Mouse (Mus musculus) midbrain, embryonic 14.5 days (tissue): Measurements from ENCODE around the gene Gm17087. TPM values are rescaled to one million over a fixed set of nuclear protein-coding genes. Genes with fewer than 3 reads are reported as not detected.

Source experiments
- ATAC-seq: fragments of 200-750 bp; cut with Nextera tagmentation; 2 replicates; pipeline ENCODE4 v1.8.0; 2017; ENCODE audit warnings: moderate number of reproducible peaks, moderate library complexity; ENCODE audit not compliant: low FRiP score, low TSS enrichment
- DNase-seq: peaks from one replicate; pipeline ENCODE4 v3.0.0-alpha.2; 2015
- H3K27ac ChIP-seq: fragments of 300-500 bp; sonication (generic); replicated peaks from 2 replicates; pipeline ENCODE4 v1.5.1; 2014; ENCODE audit warnings: mild to moderate bottlenecking, low read depth, low read length, moderate library complexity
- H3K27me3 ChIP-seq: fragments of 300-500 bp; sonication (generic); 2 replicates; pipeline ENCODE4 v1.6.1; 2014; ENCODE audit warnings: low read length, control low read depth, mixed read lengths; ENCODE audit not compliant: control insufficient read depth, insufficient read depth
- H3K36me3 ChIP-seq: fragments of 300-500 bp; sonication (generic); 2 replicates; pipeline ENCODE4 v1.6.1; 2014; ENCODE audit warnings: low read length, control low read depth; ENCODE audit not compliant: control insufficient read depth, insufficient read depth
- H3K4me1 ChIP-seq: fragments of 300-500 bp; sonication (generic); 2 replicates; pipeline ENCODE4 v1.6.1; 2014; ENCODE audit warnings: mild to moderate bottlenecking, antibody characterized with exemption, low read length, control low read depth; ENCODE audit not compliant: control insufficient read depth, insufficient read depth
- H3K4me2 ChIP-seq: fragments of 300-500 bp; sonication (generic); 2 replicates; pipeline ENCODE4 v1.6.1; 2014; ENCODE audit warnings: mild to moderate bottlenecking, low read length, moderate library complexity
- H3K4me3 ChIP-seq: fragments of 300-500 bp; sonication (generic); replicated peaks from 2 replicates; pipeline ENCODE4 v1.5.1; 2014; ENCODE audit warnings: low read depth, low read length
- H3K9ac ChIP-seq: fragments of 300-500 bp; sonication (generic); replicated peaks from 2 replicates; pipeline ENCODE4 v1.6.1; 2014; ENCODE audit warnings: mild to moderate bottlenecking, low read length, moderate library complexity
- H3K9me3 ChIP-seq: fragments of 300-500 bp; sonication (generic); 2 replicates; pipeline ENCODE4 v1.6.1; 2016; ENCODE audit warnings: low read length, control low read depth, mixed read lengths; ENCODE audit not compliant: control insufficient read depth
- WGBS: fragments of 180-500 bp; shearing (Covaris S2); extraction: QIAGEN DNeasy Blood & Tissue Kit; methylation state at CpG from one replicate; pipeline ENCODE4 v1.1.7; 2014; 5-methylcytosine and 5-hydroxymethylcytosine counted together
- polyA plus RNA-seq: library from polyadenylated mRNA; unstranded; fragments of >200 nt; fragmentation: Nextera tagmentation; extraction: Ambion mirVana; gene quantifications from 2 replicates; pipeline ENCODE4 v1.2.1, GENCODE M21; 2014

Gm17087 gene
- polyA plus RNA-seq, 1 experiment from 2014 or later = not detected

GRCm38 (mm10) chr17:8581579-8581978 lies 14.8 kb upstream of the Gm17087 start:
- no peak overlapping the region for H3K4me3 ChIP-seq
- ATAC-seq (no peak), DNase-seq (peak; percentile 15)
- no peak overlapping the region for H3K9ac ChIP-seq
- WGBS = 58% methylated on average over 8 of the region's 8 CpGs
- no peaks in the 10 kb centered on the region for H3K4me1 ChIP-seq
- no peaks in the 10 kb centered on the region for H3K9me3 ChIP-seq
- H3K4me2 ChIP-seq = no peak overlapping the region
- no peaks in the 10 kb centered on the region for H3K27me3 ChIP-seq
- no peak overlapping the region for H3K27ac ChIP-seq
- no peaks in the 10 kb centered on the region for H3K36me3 ChIP-seq

- Histone ChIP-seq H3K9ac (no peak overlapping the region), H3K27ac (no peak overlapping the region), H3K4me1 (no peaks in the 10 kb centered on the region), H3K27me3 (no peaks in the 10 kb centered on the region), H3K4me3 (no peak overlapping the region), H3K9me3 (no peaks in the 10 kb centered on the region), H3K36me3 (no peaks in the 10 kb centered on the region), H3K4me2 (no peak overlapping the region)
- DNase-seq (peak; percentile 56), ATAC-seq (no peak)
- WGBS = 68% methylated on average over 3 of the region's 3 CpGs
These were observed 13.6 kb upstream of the Gm17087 start for GRCm38 (mm10) chr17:8580360-8580759.

- Histone ChIP-seq H3K4me3 (no peak overlapping the region), H3K36me3 (no peaks in the 10 kb centered on the region), H3K27me3 (no peaks in the 10 kb centered on the region), H3K9ac (no peak overlapping the region), H3K4me2 (no peak overlapping the region), H3K4me1 (no peaks in the 10 kb centered on the region), H3K27ac (no peak overlapping the region), H3K9me3 (no peaks in the 10 kb centered on the region)
- ATAC-seq = no peak
- WGBS = 73% methylated on average over 8 of the region's 8 CpGs
- DNase-seq = no peak
These were observed 7.0 kb upstream of the Gm17087 start for GRCm38 (mm10) chr17:8573542-8574260.

- H3K36me3 ChIP-seq = no peaks in the 10 kb centered on the region
- no peaks in the 10 kb centered on the region for H3K9me3 ChIP-seq
- 87% methylated on average over 1 of the region's 1 CpGs for WGBS
- no peak overlapping the region for H3K4me2 ChIP-seq
- no peaks in the 10 kb centered on the region for H3K4me1 ChIP-seq
- ATAC-seq (no peak), DNase-seq (no peak)
- no peak overlapping the region for H3K27ac ChIP-seq
- H3K27me3 ChIP-seq = no peaks in the 10 kb centered on the region
- no peak overlapping the region for H3K4me3 ChIP-seq
- H3K9ac ChIP-seq = no peak overlapping the region
These were observed 3.9 kb downstream of the Gm17087 start for GRCm38 (mm10) chr17:8562886-8563280.

- Histone ChIP-seq H3K4me3 (no peak overlapping the region), H3K4me2 (no peak overlapping the region), H3K27ac (no peak overlapping the region), H3K4me1 (no peaks in the 10 kb centered on the region), H3K9ac (no peak overlapping the region), H3K36me3 (no peaks in the 10 kb centered on the region), H3K9me3 (no peaks in the 10 kb centered on the region), H3K27me3 (no peaks in the 10 kb centered on the region)
- DNase-seq = no peak
- WGBS = 71% methylated on average over 14 of the region's 14 CpGs
- no peak for ATAC-seq
These were observed 4.5 kb downstream of the Gm17087 start for GRCm38 (mm10) chr17:8562101-8562885.

GRCm38 (mm10) chr17:8557926-8558325 lies 8.8 kb downstream of the Gm17087 start:
- Histone ChIP-seq H3K9ac (no peak overlapping the region), H3K36me3 (no peaks in the 10 kb centered on the region), H3K4me3 (no peak overlapping the region), H3K4me1 (no peaks in the 10 kb centered on the region), H3K4me2 (no peak overlapping the region), H3K27me3 (no peaks in the 10 kb centered on the region), H3K9me3 (no peaks in the 10 kb centered on the region), H3K27ac (no peak overlapping the region)
- ATAC-seq = no peak
- 91% methylated on average over 8 of the region's 8 CpGs for WGBS
- DNase-seq = no peak

GRCm38 (mm10) chr17:8556223-8556622 lies 10.5 kb downstream of the Gm17087 start:
- no peaks in the 10 kb centered on the region for H3K27me3 ChIP-seq
- no peak overlapping the region for H3K9ac ChIP-seq
- ATAC-seq (no peak), DNase-seq (no peak)
- no peaks in the 10 kb centered on the region for H3K9me3 ChIP-seq
- H3K4me1 ChIP-seq = no peaks in the 10 kb centered on the region
- no peak overlapping the region for H3K27ac ChIP-seq
- WGBS = 82% methylated on average over 6 of the region's 6 CpGs
- no peak overlapping the region for H3K4me3 ChIP-seq
- no peak overlapping the region for H3K4me2 ChIP-seq
- no peaks in the 10 kb centered on the region for H3K36me3 ChIP-seq

GRCm38 (mm10) chr17:8555785-8556184 lies 11.0 kb downstream of the Gm17087 start:
- Histone ChIP-seq H3K36me3 (no peaks in the 10 kb centered on the region), H3K4me2 (no peak overlapping the region), H3K9me3 (no peaks in the 10 kb centered on the region), H3K27ac (no peak overlapping the region), H3K4me3 (no peak overlapping the region), H3K4me1 (no peaks in the 10 kb centered on the region), H3K27me3 (no peaks in the 10 kb centered on the region), H3K9ac (no peak overlapping the region)
- DNase-seq = no peak
- 90% methylated on average over 9 of the region's 9 CpGs for WGBS
- no peak for ATAC-seq

- Histone ChIP-seq H3K4me1 (no peaks in the 10 kb centered on the region), H3K27ac (no peak overlapping the region), H3K4me3 (no peak overlapping the region), H3K9me3 (no peaks in the 10 kb centered on the region), H3K36me3 (no peaks in the 10 kb centered on the region), H3K4me2 (no peak overlapping the region), H3K27me3 (no peaks in the 10 kb centered on the region), H3K9ac (no peak overlapping the region)
- ATAC-seq = no peak
- WGBS = 87% methylated on average over 6 of the region's 6 CpGs
- DNase-seq = no peak
These were observed 12.5 kb downstream of the Gm17087 start for GRCm38 (mm10) chr17:8554219-8554618.
